Mouse (Mus musculus) thymus, adult 2 months (tissue): ENCODE results near the gene Arhgef28. TPM values are rescaled to one million over a fixed set of nuclear protein-coding genes. Genes with fewer than 3 reads are reported as not detected.

Source experiments
- DNase-seq: peaks from one replicate; pipeline ENCODE4 v3.0.0; 2021
- H3K27ac ChIP-seq: fragments of 200-500 bp; 2 replicates; pipeline ENCODE4 v1.5.1; 2012; ENCODE audit warnings: low read length, control low read depth; ENCODE audit not compliant: control insufficient read depth, insufficient read depth
- H3K27me3 ChIP-seq: fragments of 200-500 bp; 2 replicates; pipeline ENCODE4 v1.6.1; 2012; ENCODE audit warnings: mild to moderate bottlenecking, low read length, moderate library complexity, mixed read lengths; ENCODE audit not compliant: control insufficient read depth, insufficient read depth
- H3K36me3 ChIP-seq: fragments of 200-500 bp; 2 replicates; pipeline ENCODE4 v1.6.1; 2012; ENCODE audit warnings: mild to moderate bottlenecking, low read length, moderate library complexity; ENCODE audit not compliant: control insufficient read depth, insufficient read depth
- H3K4me1 ChIP-seq: fragments of 200-500 bp; replicated peaks from 2 replicates; pipeline ENCODE4 v1.6.1; 2012; ENCODE audit warnings: low read length; ENCODE audit not compliant: control insufficient read depth, insufficient read depth
- H3K4me3 ChIP-seq: fragments of 200-500 bp; 2 replicates; pipeline ENCODE4 v1.5.1; 2012; ENCODE audit warnings: mild to moderate bottlenecking, low read length, control low read depth, moderate library complexity; ENCODE audit not compliant: control insufficient read depth, insufficient read depth
- CTCF ChIP-seq: fragments of 200-500 bp; IDR thresholded peaks from 2 replicates; pipeline ENCODE4 v1.5.1; 2012; ENCODE audit warnings: mild to moderate bottlenecking, control low read depth, low read length, moderate library complexity, borderline replicate concordance; ENCODE audit not compliant: control insufficient read depth, poor library complexity, insufficient read depth; ENCODE audit errors: extremely low read depth
- POLR2A ChIP-seq: fragments of 200-500 bp; IDR thresholded peaks from 2 replicates; pipeline ENCODE4 v1.6.1; 2012; ENCODE audit warnings: mild to moderate bottlenecking, low read length, control low read depth, moderate library complexity; ENCODE audit not compliant: control insufficient read depth, poor library complexity, insufficient read depth; ENCODE audit errors: extremely low read depth
- WGBS: fragments of 180-500 bp; shearing (Covaris S2); methylation state at CpG from one replicate; pipeline ENCODE4 v1.1.7; 2018; 5-methylcytosine and 5-hydroxymethylcytosine counted together
- polyA plus RNA-seq: library from polyadenylated mRNA; depleted of rRNA; stranded (reverse); fragments of >200 nt; gene quantifications from 2 replicates; pipeline ENCODE4 v1.2.3, GENCODE M21; 2012

Gene Arhgef28
- polyA plus RNA-seq, 1 experiment = 2.0 TPM

DNA sequence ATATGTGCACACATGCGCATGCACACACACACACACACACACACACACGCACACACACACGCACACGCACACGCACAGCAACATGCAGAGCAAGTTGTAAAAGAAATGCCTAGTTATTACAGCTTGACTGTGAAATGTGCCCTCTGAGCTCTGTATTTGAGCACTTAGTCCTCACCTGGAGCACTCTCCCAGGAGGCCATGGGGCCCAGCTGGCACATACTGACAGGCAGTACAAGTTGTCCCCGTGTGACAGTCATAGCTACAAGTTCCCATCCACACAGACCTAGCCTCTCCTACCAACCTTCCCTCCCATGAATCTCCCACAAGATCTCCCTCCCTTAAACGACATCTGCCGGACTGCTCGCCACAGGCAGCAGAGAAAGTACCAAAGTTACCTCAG lies 205.4 kb downstream of the Arhgef28 start:
- H3K27ac ChIP-seq = no peak overlapping the region
- DNase-seq = no peak
- WGBS = 95% methylated on average over 9 of the region's 9 CpGs
- no peak overlapping the region for H3K4me3 ChIP-seq
- TF ChIP-seq CTCF (no peak), POLR2A (no peak)
- 0 out of 2 replicates have a peak, but pooled peaks cover 3% of the 10 kb centered on the region for H3K4me1 ChIP-seq
- no peaks in the 10 kb centered on the region for H3K27me3 ChIP-seq
- H3K36me3 ChIP-seq = no peaks in the 10 kb centered on the region

DNA sequence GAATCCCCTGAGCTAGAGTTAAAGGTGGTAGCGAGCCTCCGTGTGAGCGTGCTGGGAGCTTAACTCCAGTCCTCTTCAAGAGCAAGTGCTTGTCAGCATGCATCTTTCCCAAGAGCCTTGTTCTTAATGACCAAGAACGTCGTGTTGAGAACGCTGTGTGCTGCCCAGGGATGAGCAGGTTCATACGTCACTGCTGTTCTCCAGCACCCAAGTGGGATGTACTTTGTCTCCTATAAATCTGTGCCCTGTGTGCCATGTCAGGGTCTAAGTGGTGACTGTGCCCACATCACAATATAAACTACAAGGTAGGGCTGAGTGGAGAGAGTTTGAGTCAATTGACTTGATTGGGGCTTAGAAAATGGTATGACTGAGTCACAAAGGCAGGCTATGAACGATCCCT lies 207.1 kb downstream of the Arhgef28 start:
- Histone ChIP-seq H3K4me1 (0 out of 2 replicates have a peak, but pooled peaks cover 3% of the 10 kb centered on the region), H3K36me3 (no peaks in the 10 kb centered on the region), H3K27ac (no peak overlapping the region), H3K27me3 (no peaks in the 10 kb centered on the region), H3K4me3 (no peak overlapping the region)
- no peak for DNase-seq
- 92% methylated on average over 8 of the region's 8 CpGs for WGBS
- no peak for TF ChIP-seq CTCF
- no peak for TF ChIP-seq POLR2A

DNA sequence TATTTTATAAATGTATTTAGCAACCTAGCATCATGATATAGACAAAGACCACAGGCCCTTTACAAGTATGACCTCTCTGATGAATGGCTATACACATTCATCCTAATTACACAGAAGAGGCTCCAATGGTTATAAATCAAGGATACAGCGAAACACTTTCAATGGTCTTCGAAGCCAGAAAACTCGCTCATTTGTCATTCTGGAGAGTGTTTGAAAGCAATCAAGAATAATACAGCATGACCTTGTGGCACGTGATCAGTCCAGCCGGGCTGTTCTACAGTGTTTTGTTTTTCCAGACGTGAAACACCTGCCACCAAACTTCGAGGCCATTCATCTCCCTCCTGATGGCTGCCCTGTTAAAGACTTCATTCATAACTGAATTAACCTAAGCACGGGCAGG lies 207.7 kb downstream of the Arhgef28 start:
- Histone ChIP-seq H3K27me3 (no peaks in the 10 kb centered on the region), H3K36me3 (no peaks in the 10 kb centered on the region), H3K4me1 (0 out of 2 replicates have a peak, but pooled peaks cover 3% of the 10 kb centered on the region), H3K27ac (no peak overlapping the region), H3K4me3 (no peak overlapping the region)
- no peak for DNase-seq
- 91% methylated on average over 8 of the region's 8 CpGs for WGBS
- TF ChIP-seq POLR2A = no peak
- TF ChIP-seq CTCF = no peak

- Histone ChIP-seq H3K4me1 (no peaks in the 10 kb centered on the region), H3K27me3 (no peaks in the 10 kb centered on the region), H3K27ac (no peak overlapping the region), H3K36me3 (no peaks in the 10 kb centered on the region), H3K4me3 (no peak overlapping the region)
- TF ChIP-seq POLR2A (no peak), CTCF (no peak)
- WGBS = 85% methylated on average over 8 of the region's 8 CpGs
- no peak for DNase-seq
Measured at GRCm38 (mm10) chr13:97990939-97991338, 215.3 kb downstream of the Arhgef28 start.

DNA sequence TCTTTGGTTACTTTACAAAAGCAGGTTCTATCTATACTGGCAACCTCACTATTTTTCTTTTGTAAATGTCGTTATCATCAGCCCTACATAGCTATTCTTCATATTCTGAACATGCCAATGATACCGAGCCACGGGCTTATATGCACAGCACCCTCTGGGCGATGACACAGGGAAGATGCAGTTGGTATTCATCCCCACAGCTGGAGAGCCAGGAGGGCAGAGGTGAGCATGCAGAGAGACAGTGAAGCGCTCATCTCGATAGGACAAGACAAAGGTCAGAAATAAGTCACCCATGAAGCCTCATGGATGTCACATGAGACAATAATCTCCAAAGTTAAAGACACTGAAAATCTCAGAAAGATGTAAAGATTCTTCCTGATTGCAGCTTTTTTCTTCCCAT lies 217.4 kb downstream of the Arhgef28 start:
- no peak for DNase-seq

DNA sequence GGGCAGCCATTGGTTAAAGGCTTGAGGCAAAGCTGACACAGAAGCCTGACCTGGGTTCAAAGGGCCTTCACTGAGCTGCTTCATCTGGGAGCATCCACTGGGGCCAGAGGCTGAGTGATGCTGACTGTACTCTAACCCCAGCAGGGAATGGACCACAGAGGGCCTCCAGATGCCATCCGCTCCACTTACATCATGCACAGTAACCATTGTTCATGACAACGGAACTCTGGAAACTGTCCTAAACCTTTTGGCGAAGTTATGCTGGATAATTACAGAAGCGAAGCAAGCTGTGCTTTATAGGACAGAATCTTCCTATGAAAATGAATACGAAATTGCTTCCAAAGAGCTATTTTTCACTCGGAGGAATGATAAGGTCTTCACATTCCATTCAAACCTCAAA lies 219.5 kb downstream of the Arhgef28 start:
- no peak for TF ChIP-seq CTCF
- no peak for TF ChIP-seq POLR2A
- WGBS = 97% methylated on average over 6 of the region's 6 CpGs

More for the DNA sequence above, 217.4 kb downstream of the Arhgef28 start:
- no peaks in the 10 kb centered on the region for H3K36me3 ChIP-seq
- WGBS = 94% methylated on average over 6 of the region's 6 CpGs
- no peaks in the 10 kb centered on the region for H3K27me3 ChIP-seq
- TF ChIP-seq CTCF = no peak
- no peak for TF ChIP-seq POLR2A
- H3K4me1 ChIP-seq = no peaks in the 10 kb centered on the region
- H3K27ac ChIP-seq = no peak overlapping the region
- H3K4me3 ChIP-seq = no peak overlapping the region

DNA sequence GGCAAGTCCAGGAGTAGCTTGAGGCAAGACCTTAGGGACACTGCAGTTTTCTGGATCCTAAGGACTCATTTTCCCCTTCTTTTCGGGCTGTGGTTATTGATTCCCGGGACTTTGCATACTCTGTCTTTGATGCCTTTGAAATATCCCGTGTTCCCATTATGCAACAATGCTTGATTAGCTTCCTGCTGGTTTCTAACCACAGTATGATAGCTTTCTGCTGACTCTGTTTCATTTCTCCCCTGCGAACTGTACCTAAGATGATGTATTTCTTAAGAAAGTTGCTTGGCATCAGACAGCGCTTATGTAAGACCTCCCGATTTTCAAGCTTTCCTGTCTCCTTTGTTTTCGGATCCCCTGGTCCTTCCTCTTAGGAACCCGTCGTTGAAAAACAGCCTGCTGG lies 229.1 kb downstream of the Arhgef28 start:
- Histone ChIP-seq H3K4me1 (no peaks in the 10 kb centered on the region), H3K27ac (no peak overlapping the region), H3K27me3 (no peaks in the 10 kb centered on the region), H3K36me3 (no peaks in the 10 kb centered on the region), H3K4me3 (no peak overlapping the region)
- DNase-seq = no peak
- TF ChIP-seq CTCF = no peak
- no peak for TF ChIP-seq POLR2A
- WGBS = 72% methylated on average over 9 of the region's 9 CpGs

More for the DNA sequence above, 219.5 kb downstream of the Arhgef28 start:
- Histone ChIP-seq H3K36me3 (no peaks in the 10 kb centered on the region), H3K27ac (no peak overlapping the region), H3K27me3 (no peaks in the 10 kb centered on the region), H3K4me3 (no peak overlapping the region), H3K4me1 (no peaks in the 10 kb centered on the region)
- no peak for DNase-seq
